Mouse (Mus musculus) G1E-ER4 (cell line): ENCODE results near the gene Rab23. TPM values are rescaled to one million over a fixed set of nuclear protein-coding genes. Genes with fewer than 3 reads are reported as not detected.

Source experiments
- GATA1 ChIP-seq: IDR thresholded peaks from one replicate; pipeline ENCODE4 v1.8.0; 2012; ENCODE audit warnings: low read length, inconsistent platforms
- polyA plus RNA-seq: library from polyadenylated mRNA; stranded (reverse); fragments of >175 nt; gene quantifications from 2 replicates; pipeline ENCODE4 v1.2.3, GENCODE M21; 2012

Gene Rab23
- polyA plus RNA-seq, result not detected in 2 replicates

GRCm38 (mm10) chr1:33719733-33720225, at the start of gene Rab23:
Gene Rab23, plus strand, starts transcription at chr1:33719887.
- no peak for TF ChIP-seq GATA1

GRCm38 (mm10) chr1:33670164-33670616, 49.5 kb upstream of the Rab23 start:
- TF ChIP-seq GATA1, result no peak

DNA sequence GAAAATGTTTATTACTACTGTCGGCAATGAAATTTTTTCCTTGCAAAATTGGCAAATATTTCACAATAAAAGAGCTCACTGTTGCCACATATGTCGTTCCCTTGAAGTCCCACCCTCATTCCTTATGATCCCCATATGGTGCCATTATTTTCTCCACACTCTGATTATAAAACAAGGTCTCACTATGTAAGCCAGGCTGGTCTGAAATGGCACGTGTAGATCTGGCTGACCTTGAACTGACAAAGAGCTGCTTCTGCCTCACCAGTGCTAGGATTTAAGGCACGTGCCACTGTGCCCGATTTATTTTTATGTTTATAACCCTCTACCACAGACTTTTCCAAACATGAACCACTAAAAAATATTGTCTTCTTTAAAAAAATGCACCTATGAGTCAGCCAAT, 48.2 kb upstream of the Rab23 start:
- TF ChIP-seq GATA1, result no peak

DNA sequence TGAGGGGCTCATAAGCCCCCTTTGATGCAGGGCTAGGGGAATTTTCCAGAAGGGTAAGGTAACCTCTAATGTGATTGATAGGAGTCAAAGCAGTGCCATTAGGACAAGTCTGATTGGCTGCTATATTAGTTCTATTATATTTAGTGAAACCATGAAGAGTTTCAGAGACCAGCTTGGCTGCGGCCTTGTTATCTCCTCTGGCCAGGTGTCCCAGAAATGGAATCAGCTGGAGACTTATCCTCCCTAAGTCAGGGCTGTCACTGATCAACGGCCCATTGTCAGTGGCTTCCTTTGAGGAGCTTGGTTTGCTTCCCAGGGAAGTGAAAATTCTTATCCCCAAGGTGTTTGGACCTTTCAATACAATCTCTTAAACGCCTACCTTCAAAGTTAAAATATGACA, 47.6 kb upstream of the Rab23 start:
- TF ChIP-seq GATA1, result no peak

- TF ChIP-seq GATA1, result no peak
These were observed 47.2 kb upstream of the Rab23 start for GRCm38 (mm10) chr1:33672514-33672913.

- TF ChIP-seq GATA1, result no peak
These were observed 46.3 kb upstream of the Rab23 start for GRCm38 (mm10) chr1:33673158-33673960.

DNA sequence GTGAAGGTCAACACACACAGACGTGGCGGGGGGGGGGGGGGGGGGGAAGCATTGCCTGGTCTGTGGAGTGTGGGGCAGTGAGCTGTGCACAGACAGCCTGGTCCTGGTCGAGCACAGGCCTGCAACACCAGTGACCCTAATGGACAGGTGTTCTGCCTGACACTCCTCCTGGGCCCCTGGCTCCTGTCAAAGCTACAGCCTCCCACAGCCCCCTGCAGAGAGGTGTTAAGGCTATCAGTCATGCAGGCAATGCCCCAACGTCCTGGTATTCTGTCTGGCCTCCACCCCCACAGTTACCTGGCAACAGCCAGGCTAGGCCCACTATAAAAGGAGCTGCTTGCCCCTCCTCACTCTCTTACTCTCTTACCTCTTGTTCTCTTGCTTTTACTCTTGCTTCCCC, 39.3 kb upstream of the Rab23 start:
- TF ChIP-seq GATA1, result no peak

DNA sequence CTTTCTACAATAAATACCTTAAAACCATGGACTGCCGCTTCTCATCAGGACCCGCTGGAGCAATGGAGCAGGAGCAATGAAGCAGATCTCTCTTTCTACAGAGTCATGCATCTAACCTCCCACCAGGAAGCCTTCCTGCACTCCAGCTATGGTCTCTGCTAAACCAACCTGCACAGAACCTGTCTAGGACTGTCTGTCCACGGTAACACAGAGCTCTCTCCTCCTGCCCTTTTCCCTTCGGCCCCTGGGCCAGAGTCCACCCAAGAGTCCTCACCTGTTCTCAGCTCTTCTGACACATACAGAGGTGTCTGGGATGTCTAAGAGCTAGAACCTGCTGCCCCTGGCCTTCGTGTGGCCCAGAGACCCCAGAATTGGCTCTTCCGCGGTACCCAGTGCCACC, 38.8 kb upstream of the Rab23 start:
- TF ChIP-seq GATA1, result no peak

- TF ChIP-seq GATA1, result no peak
These were observed 35.2 kb upstream of the Rab23 start for GRCm38 (mm10) chr1:33684459-33684858.

- TF ChIP-seq GATA1, result no peak
These were observed 30.9 kb upstream of the Rab23 start for GRCm38 (mm10) chr1:33688810-33689209.

DNA sequence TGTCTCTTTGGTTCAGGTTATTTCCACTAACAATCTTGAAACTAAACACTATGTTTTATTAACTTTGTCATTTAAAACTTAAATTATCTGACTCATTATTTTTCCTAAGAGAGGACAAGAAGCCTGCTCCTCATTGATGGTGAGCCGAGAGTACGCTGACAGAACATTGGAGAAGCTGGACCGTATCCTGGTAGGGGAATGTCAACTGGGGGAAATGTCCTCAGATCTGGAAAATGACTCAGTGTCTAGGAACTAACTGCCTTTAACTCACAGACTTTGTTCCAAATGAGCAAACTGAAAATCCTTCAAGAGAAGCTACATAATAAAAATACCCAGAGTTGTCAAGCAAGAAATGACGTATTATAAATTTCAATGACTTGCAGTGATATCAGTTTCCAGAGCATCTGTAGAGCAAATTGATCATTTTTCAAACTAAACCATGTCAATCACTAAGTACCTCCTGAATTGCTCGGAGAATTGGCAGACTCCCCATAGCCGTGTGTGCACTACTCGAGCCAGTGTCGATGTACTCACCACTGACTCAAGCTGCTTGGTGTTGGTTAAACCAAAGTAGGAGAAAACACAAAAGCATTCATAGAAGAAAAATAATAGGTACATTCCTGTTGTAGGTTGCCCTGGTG, 30.1 kb upstream of the Rab23 start:
- no peak for TF ChIP-seq GATA1

- no peak for TF ChIP-seq GATA1
These were observed 29.6 kb upstream of the Rab23 start for GRCm38 (mm10) chr1:33690087-33690448.

DNA sequence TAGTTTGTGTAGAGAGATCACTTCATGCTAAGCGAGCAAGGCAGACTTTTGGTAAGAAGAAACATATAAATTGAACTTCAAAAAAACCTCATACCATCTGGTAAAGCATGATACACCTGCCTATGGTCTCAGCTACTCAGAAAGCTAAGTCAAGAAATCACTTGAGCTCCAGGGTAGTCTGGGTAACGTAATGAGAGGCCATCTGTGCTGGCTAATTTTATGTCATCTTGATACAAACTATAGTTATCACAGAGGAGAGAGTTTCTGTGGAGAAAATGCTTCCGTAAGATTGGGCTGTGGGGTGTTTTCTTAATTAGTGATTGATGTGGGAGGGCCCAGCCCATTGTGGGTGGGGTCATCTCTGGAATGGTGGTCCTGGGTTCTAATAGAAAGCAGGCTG, 25.8 kb upstream of the Rab23 start:
- TF ChIP-seq GATA1, result no peak

- no peak for TF ChIP-seq GATA1
These were observed 23.7 kb upstream of the Rab23 start for GRCm38 (mm10) chr1:33696016-33696415.

GRCm38 (mm10) chr1:33701244-33701643, 18.4 kb upstream of the Rab23 start:
- no peak for TF ChIP-seq GATA1

- no peak for TF ChIP-seq GATA1
These were observed 10.1 kb upstream of the Rab23 start for GRCm38 (mm10) chr1:33709615-33710014.

DNA sequence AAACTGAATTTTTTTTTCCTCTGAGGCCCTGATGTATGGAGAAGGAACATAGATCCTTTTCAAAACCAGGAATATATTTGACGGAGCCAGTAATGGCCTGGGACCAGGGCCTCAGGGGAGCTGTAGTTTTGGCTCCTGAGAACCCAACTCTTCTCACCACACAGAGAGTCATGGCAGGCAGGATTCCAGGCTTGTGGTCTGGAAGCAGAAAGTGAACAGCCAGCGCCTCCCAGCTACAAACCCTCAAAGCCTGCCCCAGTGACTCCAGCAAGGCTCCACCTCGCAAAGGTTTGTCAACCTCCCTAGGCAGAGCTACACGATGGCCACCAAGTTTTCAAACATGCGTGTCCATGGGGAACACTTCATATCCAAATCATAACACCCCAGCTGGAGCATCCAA, 7.7 kb upstream of the Rab23 start:
- no peak for TF ChIP-seq GATA1
